Mouse (Mus musculus): Measurements from ENCODE around the gene Zfp36. TPM values are rescaled to one million over a fixed set of nuclear protein-coding genes. Genes with fewer than 3 reads are reported as not detected.
A peak's percentile ranks its signal among the peaks of the same experiment; 100 is the strongest.

Gene Zfp36
- polyA plus RNA-seq, 1 experiment from 2014 or later = 23.5 TPM

DNA sequence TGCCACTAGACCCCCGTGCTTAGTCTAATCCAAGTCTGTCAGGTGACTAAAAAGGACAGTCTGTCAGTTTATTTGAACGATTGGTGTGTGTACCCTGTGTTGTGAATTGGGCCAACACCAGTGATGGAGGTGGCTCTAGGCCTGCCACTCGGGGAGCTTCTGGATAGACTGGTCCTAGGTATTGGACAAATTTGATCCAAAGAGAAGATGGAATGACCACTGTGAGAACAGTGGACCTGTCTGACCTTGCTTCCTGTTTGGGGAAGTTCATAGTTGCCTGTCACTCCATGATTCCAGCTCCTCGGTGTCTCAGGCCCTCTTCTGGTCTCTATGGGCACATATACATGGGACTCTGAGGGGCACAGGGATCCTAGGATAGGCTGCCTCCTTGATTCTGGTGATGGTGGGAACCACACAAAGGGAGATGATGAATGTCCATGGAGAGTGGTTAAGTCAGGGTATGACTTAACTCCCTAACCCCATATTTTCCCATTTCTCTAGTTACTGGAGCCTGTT is 28.3 kb downstream of the Zfp36 start:
- Histone ChIP-seq H3K27me3 (no peaks in the 10 kb centered on the region), H3K27ac (replicated peaks) (no peak overlapping the region; the same call in 1 of the 2 replicates), H3K36me3 (peaks cover 35% of the 10 kb centered on the region), H3K9ac (peak overlapping the region; percentile 97), H3K4me3 (replicated peaks) (peak overlapping the region; percentile 90), H3K4me2 (replicated peaks) (peak overlapping the region; percentile 73), H3K4me1 (peaks cover 29% of the 10 kb centered on the region), H3K9me3 (replicated peaks) (no peaks in the 10 kb centered on the region)
- WGBS = 31% methylated on average over 4 of the region's 4 CpGs
- ATAC-seq (ENCODE audit: insufficient number of reproducible peaks, low FRiP score, low TSS enrichment, low read depth) = no peak

DNA sequence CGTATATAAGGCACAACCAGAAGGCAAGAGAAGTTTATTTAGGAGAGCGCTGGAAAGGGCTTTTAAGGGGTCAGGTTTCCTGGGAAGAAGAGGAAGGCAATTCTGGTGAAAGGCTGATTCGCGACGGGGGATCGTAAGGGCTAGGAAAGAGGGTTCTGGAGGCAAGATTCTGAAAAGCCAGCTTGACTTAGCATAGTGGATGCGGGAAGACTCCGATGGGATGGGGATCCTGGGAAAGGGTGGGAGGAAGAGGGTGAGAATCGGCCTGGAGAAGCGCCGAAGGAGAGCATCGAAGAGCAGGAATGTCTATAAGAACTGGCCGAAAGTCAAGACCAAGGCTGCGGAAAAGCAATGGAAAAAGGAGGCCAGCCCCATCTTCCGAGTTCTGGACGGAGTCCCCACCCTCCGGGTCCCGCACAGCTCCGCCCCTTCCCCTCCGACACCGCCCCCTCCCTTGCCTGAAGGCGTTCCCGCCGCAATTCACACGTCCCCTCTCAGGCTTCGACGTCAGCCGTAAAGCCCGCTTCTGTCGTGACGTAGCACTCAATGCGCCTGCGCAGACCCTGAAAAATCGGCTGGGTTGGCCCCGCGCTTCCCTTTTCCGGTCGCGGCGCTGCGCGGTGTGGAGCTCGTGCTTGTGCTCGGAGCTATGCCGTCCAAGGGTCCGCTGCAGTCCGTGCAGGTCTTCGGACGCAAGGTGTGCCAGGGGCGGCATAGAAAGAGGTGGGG is 29.7 kb downstream of the Zfp36 start, which contains the start of gene Rps16:
Gene Rps16 (plus strand): TSS at position 498 of the 729 bp plus-strand sequence.
- Histone ChIP-seq H3K4me2 (replicated peaks) (peak within 1 kb of the TSS; percentile 73), H3K9me3 (replicated peaks) (no peaks in the 10 kb centered on the region), H3K4me3 (replicated peaks) (peak within 1 kb of the TSS; percentile 90), H3K9ac (peak within 1 kb of the TSS; percentile 97), H3K36me3 (peaks cover 35% of the 10 kb centered on the region), H3K27ac (replicated peaks) (peak within 1 kb of the TSS; percentile 97), H3K4me1 (peaks cover 26% of the 10 kb centered on the region), H3K27me3 (no peaks in the 10 kb centered on the region)
- under 1% methylated on average over 50 of the region's 50 CpGs for WGBS
- peak; percentile 95 for ATAC-seq (ENCODE audit: insufficient number of reproducible peaks, low FRiP score, low TSS enrichment, low read depth)

DNA sequence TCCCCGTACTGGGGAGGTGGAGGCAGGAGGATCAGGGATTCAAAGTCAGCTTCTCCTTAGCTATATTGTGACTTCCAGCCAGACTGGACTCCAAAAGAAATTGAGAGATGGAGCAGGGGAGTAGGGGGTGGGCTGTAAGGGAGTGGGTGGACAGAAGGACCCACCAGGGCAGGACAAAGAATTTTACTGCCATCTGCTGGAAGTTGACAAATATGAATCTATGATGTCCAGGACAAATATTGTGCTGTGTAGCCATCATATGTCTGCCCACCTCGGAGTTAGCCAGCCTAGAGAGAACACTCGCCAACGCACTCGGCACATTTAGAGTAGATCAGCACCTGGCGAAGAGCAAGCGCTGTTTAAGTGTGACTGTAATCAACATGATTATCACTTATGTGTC is 31.5 kb downstream of the Zfp36 start:
- no peaks in the 10 kb centered on the region for H3K27me3 ChIP-seq
- no peak for ATAC-seq (ENCODE audit: insufficient number of reproducible peaks, low FRiP score, low TSS enrichment, low read depth)
- H3K9ac ChIP-seq = 0 out of 2 replicates have a peak overlapping the region, but pooled peaks have one; percentile 0
- peaks cover 18% of the 10 kb centered on the region for H3K36me3 ChIP-seq
- WGBS = 84% methylated on average over 7 of the region's 7 CpGs
- no peak overlapping the region for H3K4me3 ChIP-seq (replicated peaks)
- H3K9me3 ChIP-seq (replicated peaks) = no peaks in the 10 kb centered on the region
- H3K4me2 ChIP-seq (replicated peaks) = no peak overlapping the region
- no peak overlapping the region for H3K27ac ChIP-seq (replicated peaks)
- peaks cover 29% of the 10 kb centered on the region for H3K4me1 ChIP-seq

DNA sequence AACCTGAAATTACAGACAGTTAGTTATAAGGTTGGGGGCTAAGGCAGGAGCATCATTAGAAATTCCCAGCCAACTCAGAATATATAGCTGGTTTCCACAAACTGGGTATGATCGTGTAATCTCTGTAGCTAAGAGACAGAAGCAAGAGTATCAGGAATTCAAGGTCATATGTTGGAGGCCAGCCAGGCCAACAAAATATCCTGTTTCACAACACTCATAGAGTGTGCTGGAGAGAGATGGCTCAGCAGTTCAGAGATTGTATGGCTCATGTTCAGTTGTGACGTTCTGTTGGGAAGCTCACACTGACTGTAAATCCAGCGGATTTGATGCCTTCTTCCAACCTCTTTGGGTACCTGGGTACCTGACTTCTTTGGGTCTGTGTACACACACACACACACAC is 32.3 kb downstream of the Zfp36 start:
- no peak overlapping the region for H3K27ac ChIP-seq (replicated peaks)
- H3K4me1 ChIP-seq = peaks cover 29% of the 10 kb centered on the region
- no peaks in the 10 kb centered on the region for H3K9me3 ChIP-seq (replicated peaks)
- H3K27me3 ChIP-seq = no peaks in the 10 kb centered on the region
- 80% methylated on average over 3 of the region's 3 CpGs for WGBS
- no peak overlapping the region for H3K4me3 ChIP-seq (replicated peaks)
- H3K36me3 ChIP-seq = peaks cover 9% of the 10 kb centered on the region; the same call in 1 of the 2 replicates
- H3K9ac ChIP-seq = no peak overlapping the region
- ATAC-seq (ENCODE audit: insufficient number of reproducible peaks, low FRiP score, low TSS enrichment, low read depth) = no peak
- H3K4me2 ChIP-seq (replicated peaks) = no peak overlapping the region

DNA sequence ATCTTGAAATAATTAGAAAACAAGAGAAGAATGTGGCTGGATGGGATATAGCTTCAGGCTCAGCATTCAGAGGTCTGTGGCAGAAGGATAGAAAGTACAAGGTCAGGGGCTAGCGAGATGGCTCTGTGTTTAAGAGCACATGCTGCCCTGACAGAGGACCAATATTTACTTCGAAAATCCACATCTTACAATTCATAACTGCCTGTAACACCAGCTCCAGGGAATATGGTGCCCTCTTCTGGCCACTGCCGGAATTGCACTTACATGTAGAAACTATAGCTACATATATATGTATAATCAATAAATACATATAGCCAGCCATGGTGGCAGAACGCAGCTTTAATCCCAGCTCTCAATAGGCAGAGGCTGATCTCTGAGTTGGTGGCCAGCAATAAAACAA is 35.4 kb downstream of the Zfp36 start:
- H3K4me3 ChIP-seq (replicated peaks) = no peak overlapping the region
- no peaks in the 10 kb centered on the region for H3K27me3 ChIP-seq
- no peaks in the 10 kb centered on the region for H3K36me3 ChIP-seq
- no peak overlapping the region for H3K27ac ChIP-seq (replicated peaks)
- peaks cover 13% of the 10 kb centered on the region for H3K4me1 ChIP-seq
- no peak overlapping the region for H3K9ac ChIP-seq
- H3K9me3 ChIP-seq (replicated peaks) = no peaks in the 10 kb centered on the region
- ATAC-seq (ENCODE audit: insufficient number of reproducible peaks, low FRiP score, low TSS enrichment, low read depth) = no peak
- no peak overlapping the region for H3K4me2 ChIP-seq (replicated peaks)
- WGBS = 2% methylated on average over 4 of the region's 4 CpGs

DNA sequence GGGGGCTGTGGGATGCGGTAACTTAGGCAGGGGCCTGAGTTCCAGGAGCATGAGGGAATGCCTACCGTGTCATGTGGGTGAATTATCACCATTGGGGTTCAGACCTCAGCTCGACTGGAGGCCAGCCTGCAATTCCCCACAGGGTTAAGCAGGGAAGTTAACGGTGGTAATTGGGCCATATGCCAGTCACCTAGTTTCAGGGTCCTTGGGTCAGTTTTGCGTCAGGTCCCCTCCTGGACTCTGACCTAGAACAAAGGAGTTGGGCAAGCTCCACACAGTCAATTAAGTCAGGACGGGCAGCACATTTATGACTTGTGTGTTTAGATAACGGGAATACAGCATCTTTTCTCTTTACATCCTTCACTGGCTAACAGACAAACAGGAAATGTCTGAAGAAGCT is 38.7 kb downstream of the Zfp36 start:
- WGBS = 47% methylated on average over 7 of the region's 7 CpGs
- no peak overlapping the region for H3K27ac ChIP-seq (replicated peaks)

DNA sequence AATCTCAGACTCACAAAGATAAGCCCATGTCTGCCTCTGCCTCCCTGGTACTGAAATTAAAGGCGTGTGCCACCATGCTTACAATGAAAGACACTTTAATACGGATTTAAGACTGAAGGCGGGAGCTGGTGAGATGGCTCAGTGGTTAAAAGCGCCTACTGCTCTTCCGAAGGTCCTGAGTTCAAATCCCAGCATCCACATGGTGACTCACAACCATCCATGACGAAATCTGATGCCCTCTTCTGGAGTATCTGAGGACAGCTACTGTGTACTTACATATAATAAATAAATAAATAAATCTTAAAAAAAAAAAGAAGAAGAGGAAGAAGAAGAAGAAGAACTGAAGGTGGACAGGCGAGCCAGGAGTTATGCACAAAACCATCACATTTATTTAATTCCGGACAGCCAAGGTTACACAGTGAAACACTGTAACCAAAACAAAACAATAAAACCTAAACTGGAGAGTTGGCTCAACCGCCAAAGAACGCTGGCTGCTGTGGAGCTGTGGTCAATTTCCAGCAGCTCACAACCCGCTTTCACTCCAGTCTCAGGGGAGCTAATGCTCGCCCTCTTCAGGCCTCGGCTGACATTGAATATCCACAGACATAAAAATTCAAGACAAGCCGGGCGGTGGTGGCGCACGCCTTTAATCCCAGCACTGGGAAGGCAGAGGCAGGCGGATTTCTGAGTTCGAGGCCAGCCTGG is 40.7 kb downstream of the Zfp36 start:
- Histone ChIP-seq H3K4me2 (replicated peaks) (peak overlapping the region; percentile 62), H3K9ac (peak overlapping the region; percentile 58; the same call in 1 of the 2 replicates), H3K4me3 (replicated peaks) (peak overlapping the region; percentile 97), H3K4me1 (peaks cover 15% of the 10 kb centered on the region), H3K27me3 (no peaks in the 10 kb centered on the region), H3K27ac (replicated peaks) (peak overlapping the region; percentile 94), H3K36me3 (peaks cover 6% of the 10 kb centered on the region; the same call in 1 of the 2 replicates), H3K9me3 (replicated peaks) (no peaks in the 10 kb centered on the region)
- no peak for ATAC-seq (ENCODE audit: insufficient number of reproducible peaks, low FRiP score, low TSS enrichment, low read depth)
- 73% methylated on average over 19 of the region's 19 CpGs for WGBS

More for the DNA sequence above, 38.7 kb downstream of the Zfp36 start:
- Histone ChIP-seq H3K4me2 (replicated peaks) (no peak overlapping the region), H3K4me1 (peaks cover 9% of the 10 kb centered on the region), H3K27me3 (no peaks in the 10 kb centered on the region), H3K9ac (no peak overlapping the region), H3K9me3 (replicated peaks) (no peaks in the 10 kb centered on the region), H3K4me3 (replicated peaks) (no peak overlapping the region), H3K36me3 (no peaks in the 10 kb centered on the region)
- no peak for ATAC-seq (ENCODE audit: insufficient number of reproducible peaks, low FRiP score, low TSS enrichment, low read depth)

DNA sequence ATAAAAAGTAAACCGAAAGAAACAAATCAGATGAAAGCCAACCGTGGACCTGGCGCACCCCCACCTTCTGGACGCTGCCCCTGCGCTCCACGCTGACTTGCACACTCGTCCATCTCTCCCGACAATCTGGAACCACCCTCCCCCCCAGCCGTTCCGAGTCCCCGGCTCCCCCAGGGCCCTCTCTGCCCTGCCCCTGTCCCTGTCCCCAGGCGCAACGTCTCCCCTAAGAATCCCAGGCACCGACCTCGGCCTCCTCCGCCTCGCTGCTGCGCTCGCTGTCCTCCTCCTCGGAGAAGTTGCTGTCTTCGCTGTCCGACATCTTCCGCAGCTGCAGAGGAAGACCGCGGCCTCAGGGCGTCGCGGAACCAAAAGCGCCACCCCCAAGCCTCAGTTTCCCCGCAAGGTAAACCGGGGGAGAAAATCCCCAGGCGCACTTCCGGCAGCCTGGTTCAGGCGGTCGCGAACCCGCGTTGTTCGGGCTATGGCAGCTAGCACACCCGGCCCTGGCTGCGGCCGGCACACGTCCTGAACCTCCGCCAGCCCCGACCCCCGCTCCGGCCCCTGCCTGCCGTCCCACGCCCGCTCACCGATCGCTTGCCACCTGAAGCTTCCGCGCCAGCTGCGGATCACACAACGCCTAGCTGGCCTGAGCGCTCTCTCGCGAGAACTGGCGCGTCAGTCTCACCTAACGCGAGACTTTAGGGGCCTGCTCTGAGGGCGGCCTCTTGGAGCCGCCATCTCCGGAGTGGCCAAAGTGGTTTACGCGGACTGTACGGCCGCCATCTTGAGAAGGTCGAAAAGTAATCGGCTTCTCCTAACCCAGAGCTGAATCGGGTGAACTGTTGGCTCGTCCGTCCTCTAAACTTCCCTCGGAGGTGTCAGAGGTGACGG is 41.7 kb downstream of the Zfp36 start, which contains the start of gene Supt5:
Gene Supt5 (minus strand): TSS at position 639 of the 891 bp plus-strand sequence.
- peaks cover 15% of the 10 kb centered on the region for H3K4me1 ChIP-seq
- peak within 1 kb of the TSS; percentile 98 for H3K9ac ChIP-seq
- peaks cover 6% of the 10 kb centered on the region; the same call in 1 of the 2 replicates for H3K36me3 ChIP-seq
- peak within 1 kb of the TSS; percentile 94 for H3K27ac ChIP-seq (replicated peaks)
- H3K4me3 ChIP-seq (replicated peaks) = peak within 1 kb of the TSS; percentile 97
- H3K9me3 ChIP-seq (replicated peaks) = no peaks in the 10 kb centered on the region
- under 1% methylated on average over 77 of the region's 77 CpGs for WGBS
- no peaks in the 10 kb centered on the region for H3K27me3 ChIP-seq
- H3K4me2 ChIP-seq (replicated peaks) = peak within 1 kb of the TSS; percentile 62
- ATAC-seq (ENCODE audit: insufficient number of reproducible peaks, low FRiP score, low TSS enrichment, low read depth) = peak; percentile 97

DNA sequence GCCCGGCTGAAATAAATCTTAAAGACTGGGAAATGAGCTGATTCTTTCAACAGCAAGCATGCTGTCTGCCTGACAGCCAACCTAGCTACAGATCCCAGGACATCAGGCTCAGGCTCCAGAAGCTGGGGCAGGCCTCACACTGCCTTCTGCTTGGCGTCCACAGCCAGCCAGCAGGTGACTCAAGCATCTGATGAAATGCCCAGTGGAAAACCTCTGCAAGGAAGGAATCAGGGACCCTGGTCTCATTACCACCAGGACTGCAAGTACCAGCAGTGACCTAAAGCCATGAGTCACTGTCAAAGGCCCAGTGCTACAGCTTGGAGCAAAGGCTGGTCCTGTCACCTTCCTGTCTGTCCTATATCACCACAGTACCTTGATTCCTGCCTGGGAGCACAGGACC is 44.6 kb downstream of the Zfp36 start:
- Histone ChIP-seq H3K4me1 (peaks cover 15% of the 10 kb centered on the region), H3K27ac (replicated peaks) (no peak overlapping the region), H3K9ac (no peak overlapping the region), H3K27me3 (no peaks in the 10 kb centered on the region), H3K36me3 (peaks cover 21% of the 10 kb centered on the region), H3K4me3 (replicated peaks) (no peak overlapping the region), H3K9me3 (replicated peaks) (no peaks in the 10 kb centered on the region), H3K4me2 (replicated peaks) (no peak overlapping the region)
- ATAC-seq (ENCODE audit: insufficient number of reproducible peaks, low FRiP score, low TSS enrichment, low read depth) = no peak
- 89% methylated on average over 2 of the region's 2 CpGs for WGBS

DNA sequence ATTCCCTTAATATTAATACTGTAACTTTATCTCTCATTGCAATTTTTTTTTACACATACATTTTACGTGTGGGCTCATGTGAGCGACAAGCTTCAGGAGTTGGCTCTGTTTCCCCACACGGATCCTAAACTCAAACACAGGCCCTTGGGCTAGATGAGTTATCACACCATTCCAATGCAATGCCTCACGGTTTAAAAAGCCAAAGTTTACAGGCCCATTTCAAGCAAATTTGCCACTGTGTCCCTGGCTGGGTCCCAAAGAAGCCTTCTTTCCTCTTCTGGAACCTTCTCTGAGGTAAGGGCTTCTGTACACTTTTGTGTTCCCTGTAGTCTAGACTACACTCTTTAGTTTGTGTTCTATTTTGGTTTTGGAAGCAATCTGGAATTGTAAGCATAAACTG is 45.5 kb downstream of the Zfp36 start:
- Histone ChIP-seq H3K27ac (replicated peaks) (no peak overlapping the region), H3K4me1 (peaks cover 15% of the 10 kb centered on the region), H3K9ac (no peak overlapping the region), H3K36me3 (peaks cover 31% of the 10 kb centered on the region), H3K9me3 (replicated peaks) (no peaks in the 10 kb centered on the region), H3K4me2 (replicated peaks) (no peak overlapping the region), H3K4me3 (replicated peaks) (no peak overlapping the region), H3K27me3 (no peaks in the 10 kb centered on the region)
- WGBS = 76% methylated on average over 4 of the region's 4 CpGs
- no peak for ATAC-seq (ENCODE audit: insufficient number of reproducible peaks, low FRiP score, low TSS enrichment, low read depth)
